Mouse (Mus musculus) lung, embryonic 14.5 days (tissue): ENCODE data around the gene Sgsm2. TPM values are rescaled to one million over a fixed set of nuclear protein-coding genes. Genes with fewer than 3 reads are reported as not detected.

ENCODE experiments used
- ATAC-seq: fragments of 200-750 bp; cut with Nextera tagmentation; 2 replicates; pipeline ENCODE4 v1.8.0; 2017; ENCODE audit warnings: mild to moderate bottlenecking, moderate TSS enrichment, moderate library complexity; ENCODE audit not compliant: insufficient read depth
- DNase-seq: peaks from one replicate; pipeline ENCODE4 v3.0.0-alpha.2; 2015
- H3K27ac ChIP-seq: fragments of 300-500 bp; sonication (generic); 2 replicates; pipeline ENCODE4 v1.5.1; 2014; ENCODE audit warnings: low read depth, mild to moderate bottlenecking, moderate library complexity
- H3K27me3 ChIP-seq: fragments of 300-500 bp; sonication (generic); 2 replicates; pipeline ENCODE4 v1.6.1; 2014; ENCODE audit warnings: low read length, control low read depth; ENCODE audit not compliant: insufficient read depth
- H3K36me3 ChIP-seq: fragments of 300-500 bp; sonication (generic); 2 replicates; pipeline ENCODE4 v1.6.1; 2014; ENCODE audit warnings: control low read depth; ENCODE audit not compliant: insufficient read depth
- H3K4me1 ChIP-seq: fragments of 300-500 bp; sonication (generic); 2 replicates; pipeline ENCODE4 v1.6.1; 2014; ENCODE audit warnings: antibody characterized with exemption, control low read depth; ENCODE audit not compliant: insufficient read depth
- H3K4me2 ChIP-seq: fragments of 300-500 bp; sonication (generic); 2 replicates; pipeline ENCODE4 v1.6.1; 2014; ENCODE audit warnings: mild to moderate bottlenecking
- H3K4me3 ChIP-seq: fragments of 300-500 bp; sonication (generic); 2 replicates; pipeline ENCODE4 v1.5.1; 2014; ENCODE audit warnings: low read depth, low read length
- H3K9ac ChIP-seq: fragments of 300-500 bp; sonication (generic); 2 replicates; pipeline ENCODE4 v1.6.1; 2014
- H3K9me3 ChIP-seq: fragments of 300-500 bp; sonication (generic); 2 replicates; pipeline ENCODE4 v1.6.1; 2016; ENCODE audit warnings: low read depth, low read length, control low read depth
- CTCF ChIP-seq: IDR thresholded peaks from 2 replicates; pipeline ENCODE4 v1.5.1; 2016; ENCODE audit warnings: antibody characterized with exemption, low read depth
- WGBS: fragments of 180-500 bp; shearing (Covaris S2); extraction: QIAGEN DNeasy Blood & Tissue Kit; methylation state at CpG from one replicate; pipeline ENCODE4 v1.1.7; 2014; 5-methylcytosine and 5-hydroxymethylcytosine counted together
- polyA plus RNA-seq: library from polyadenylated mRNA; unstranded; fragments of >200 nt; fragmentation: Nextera tagmentation; extraction: Ambion mirVana; gene quantifications from 2 replicates; pipeline ENCODE4 v1.2.1, GENCODE M21; 2014

Sgsm2 gene
- polyA plus RNA-seq, 1 experiment from 2014 or later, result 4.8 TPM

DNA sequence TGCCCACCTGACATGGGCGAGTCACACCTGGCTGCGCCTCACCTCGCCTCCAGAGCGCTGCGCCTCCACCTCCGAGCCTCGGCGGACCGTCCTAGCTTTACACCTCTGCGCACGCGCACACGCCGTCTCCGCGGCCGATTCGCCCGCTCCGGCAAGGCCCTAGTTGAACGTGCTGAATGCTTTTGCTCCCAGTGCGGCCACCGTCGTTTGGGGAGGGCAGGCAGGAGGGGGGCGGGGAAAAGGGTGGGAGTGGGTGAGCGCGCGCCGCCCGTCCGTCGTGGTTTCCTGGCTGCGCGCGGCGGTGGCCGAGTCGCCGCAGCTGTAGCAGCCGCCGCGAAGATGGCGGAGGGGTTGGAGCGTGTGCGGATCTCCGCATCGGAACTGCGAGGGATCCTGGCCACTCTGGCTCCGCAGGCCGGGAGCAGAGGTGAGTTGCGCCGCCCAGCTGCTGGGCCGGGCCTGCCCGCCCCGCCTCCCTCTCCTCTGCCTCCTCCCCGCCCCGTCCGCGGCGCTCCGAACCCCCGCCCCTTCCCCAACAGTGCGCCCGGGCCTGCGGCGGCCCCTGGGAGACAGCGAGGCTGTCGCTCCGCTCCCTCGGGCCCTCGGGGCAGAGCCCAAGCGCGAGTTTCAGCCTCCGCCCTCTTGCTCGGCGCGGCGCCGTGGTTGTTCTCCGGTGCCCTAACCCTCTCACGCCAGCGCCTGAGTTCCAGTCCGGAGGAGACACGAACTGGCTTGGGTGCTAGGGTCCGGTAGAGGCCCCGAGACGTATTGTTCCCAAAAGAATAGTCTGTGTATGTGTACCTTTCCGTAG lies 28.9 kb upstream of the Sgsm2 start, which contains the start of the genes Smg6 and Srr:
TSS of gene Smg6 (plus strand) at position 247 of the 811 bp plus-strand sequence.
TSS of gene Srr (minus strand) at position 372 of the 811 bp plus-strand sequence.
- H3K36me3 ChIP-seq, result peaks cover 19% of the 10 kb centered on the region

DNA sequence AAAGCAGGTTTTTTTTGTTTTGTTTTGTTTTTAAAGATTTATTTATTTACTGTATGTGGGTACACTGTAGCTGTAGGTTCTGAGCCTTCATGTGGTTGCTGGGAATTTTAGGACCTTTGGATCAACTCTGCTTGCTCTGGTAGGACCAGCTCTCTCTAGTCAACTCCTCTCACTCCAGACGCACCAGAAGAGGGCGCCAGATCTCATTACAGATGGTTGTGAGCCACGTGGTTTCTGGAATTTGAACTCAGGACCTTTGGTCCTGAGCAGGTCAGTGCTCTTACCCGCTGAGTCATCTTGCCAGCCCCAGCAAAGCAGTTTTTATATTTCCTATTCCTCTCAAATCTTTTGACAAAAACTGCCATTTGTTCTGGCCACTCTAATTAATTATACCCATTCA lies 27.3 kb upstream of the Sgsm2 start:
- H3K9me3 ChIP-seq, result no peaks in the 10 kb centered on the region
- peak; percentile 41; the same call in 1 of the 2 replicates for TF ChIP-seq CTCF
- peaks cover 4% of the 10 kb centered on the region; the same call in 1 of the 2 replicates for H3K4me1 ChIP-seq
- no peak for ATAC-seq
- DNase-seq, result peak; percentile 54
- no peak overlapping the region for H3K9ac ChIP-seq
- H3K27me3 ChIP-seq, result no peaks in the 10 kb centered on the region
- H3K4me3 ChIP-seq, result no peak overlapping the region
- no peak overlapping the region for H3K27ac ChIP-seq
- WGBS, result 53% methylated on average over 4 of the region's 4 CpGs
- H3K36me3 ChIP-seq, result peaks cover 5% of the 10 kb centered on the region
- H3K4me2 ChIP-seq, result no peak overlapping the region

More for the DNA sequence above, 28.9 kb upstream of the Sgsm2 start, which contains the start of the genes Smg6 and Srr:
- Histone ChIP-seq H3K4me3 (peak within 1 kb of the TSS; percentile 89), H3K27me3 (no peaks in the 10 kb centered on the region), H3K4me1 (peaks cover 4% of the 10 kb centered on the region; the same call in 1 of the 2 replicates), H3K4me2 (peak within 1 kb of the TSS; percentile 64), H3K27ac (peak within 1 kb of the TSS; percentile 98), H3K9ac (peak within 1 kb of the TSS; percentile 89), H3K9me3 (no peaks in the 10 kb centered on the region)
- DNase-seq (peak; percentile 98), ATAC-seq (peak; percentile 97)
- under 1% methylated on average over 81 of the region's 88 CpGs for WGBS
- 0 out of 2 replicates have a peak, but pooled peaks have one; percentile 3 for TF ChIP-seq CTCF

DNA sequence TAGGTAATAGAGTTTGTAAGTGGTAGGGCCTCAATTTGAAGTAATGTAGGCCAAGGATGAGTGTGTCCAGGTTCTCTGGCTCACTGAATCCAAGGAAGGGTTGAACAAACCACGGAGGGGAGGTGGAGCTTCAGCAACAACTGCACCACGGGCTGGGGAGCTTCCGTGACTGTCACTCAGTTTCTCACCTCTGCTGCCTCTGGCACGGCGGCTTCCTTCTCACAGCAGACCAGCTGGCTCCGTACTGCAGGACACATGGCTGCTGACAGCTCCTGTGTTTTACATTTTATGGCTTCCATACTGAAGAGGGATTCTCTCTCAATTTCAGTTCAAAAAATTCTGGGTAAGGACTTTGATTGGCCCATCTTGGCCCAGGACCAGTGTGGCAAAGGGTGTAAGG lies 22.4 kb upstream of the Sgsm2 start:
- peaks cover 18% of the 10 kb centered on the region; the same call in 1 of the 2 replicates for H3K36me3 ChIP-seq
- H3K4me1 ChIP-seq, result no peaks in the 10 kb centered on the region
- DNase-seq (no peak), ATAC-seq (no peak)
- no peaks in the 10 kb centered on the region for H3K9me3 ChIP-seq
- no peak overlapping the region for H3K9ac ChIP-seq
- 74% methylated on average over 6 of the region's 6 CpGs for WGBS
- no peak overlapping the region for H3K27ac ChIP-seq
- no peak for TF ChIP-seq CTCF
- H3K27me3 ChIP-seq, result no peaks in the 10 kb centered on the region
- H3K4me2 ChIP-seq, result no peak overlapping the region
- H3K4me3 ChIP-seq, result no peak overlapping the region

DNA sequence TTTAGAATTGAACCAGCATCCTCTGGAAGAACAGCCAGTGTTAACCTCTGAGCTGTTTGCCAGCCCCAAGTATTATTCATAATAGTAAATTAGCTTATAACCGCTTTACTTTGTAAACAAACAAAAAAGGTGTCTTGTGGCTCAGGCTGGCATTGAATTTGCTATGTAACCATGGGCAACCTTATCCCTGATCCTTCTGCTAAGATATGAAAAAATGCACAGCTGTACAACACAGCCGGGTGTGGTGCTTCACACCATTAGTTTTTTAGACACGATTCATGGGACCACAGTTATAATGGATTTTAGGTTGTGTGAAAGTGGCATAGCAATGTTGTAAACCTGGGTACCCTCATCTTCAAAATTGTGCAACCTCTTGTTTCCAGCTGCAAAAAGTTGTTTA lies 15.6 kb upstream of the Sgsm2 start:
- Histone ChIP-seq H3K27me3 (no peaks in the 10 kb centered on the region), H3K36me3 (peaks cover 31% of the 10 kb centered on the region), H3K9me3 (no peaks in the 10 kb centered on the region), H3K4me1 (no peaks in the 10 kb centered on the region), H3K9ac (no peak overlapping the region), H3K4me3 (no peak overlapping the region), H3K4me2 (no peak overlapping the region), H3K27ac (no peak overlapping the region)
- 81% methylated on average over 3 of the region's 3 CpGs for WGBS
- no peak for TF ChIP-seq CTCF
- DNase-seq, result no peak
- ATAC-seq, result no peak

DNA sequence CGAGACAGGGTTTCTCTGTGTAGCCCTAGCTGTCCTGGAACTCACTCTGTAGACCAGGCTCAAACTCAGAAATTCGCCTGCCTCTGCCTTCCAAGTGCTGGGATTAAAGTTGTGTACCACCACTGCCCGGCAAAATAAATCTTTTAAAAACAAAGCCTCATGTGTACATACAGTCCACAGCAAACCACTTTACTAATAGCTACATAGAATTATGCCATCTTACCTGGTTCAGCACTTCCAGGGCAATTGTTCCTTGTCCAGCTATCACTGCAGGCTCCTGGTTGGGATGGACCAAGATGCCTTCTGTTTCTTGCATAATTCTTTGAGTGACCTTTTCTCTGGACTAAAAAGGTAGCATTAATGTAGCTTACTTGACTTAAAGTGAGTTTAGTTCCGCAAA lies 13.1 kb upstream of the Sgsm2 start:
- no peaks in the 10 kb centered on the region for H3K4me1 ChIP-seq
- WGBS, result 84% methylated on average over 4 of the region's 4 CpGs
- TF ChIP-seq CTCF, result no peak
- no peak overlapping the region for H3K4me2 ChIP-seq
- H3K4me3 ChIP-seq, result no peak overlapping the region
- ATAC-seq (no peak), DNase-seq (no peak)
- H3K9ac ChIP-seq, result no peak overlapping the region
- no peaks in the 10 kb centered on the region for H3K27me3 ChIP-seq
- H3K36me3 ChIP-seq, result peaks cover 56% of the 10 kb centered on the region
- H3K9me3 ChIP-seq, result no peaks in the 10 kb centered on the region
- no peak overlapping the region for H3K27ac ChIP-seq

DNA sequence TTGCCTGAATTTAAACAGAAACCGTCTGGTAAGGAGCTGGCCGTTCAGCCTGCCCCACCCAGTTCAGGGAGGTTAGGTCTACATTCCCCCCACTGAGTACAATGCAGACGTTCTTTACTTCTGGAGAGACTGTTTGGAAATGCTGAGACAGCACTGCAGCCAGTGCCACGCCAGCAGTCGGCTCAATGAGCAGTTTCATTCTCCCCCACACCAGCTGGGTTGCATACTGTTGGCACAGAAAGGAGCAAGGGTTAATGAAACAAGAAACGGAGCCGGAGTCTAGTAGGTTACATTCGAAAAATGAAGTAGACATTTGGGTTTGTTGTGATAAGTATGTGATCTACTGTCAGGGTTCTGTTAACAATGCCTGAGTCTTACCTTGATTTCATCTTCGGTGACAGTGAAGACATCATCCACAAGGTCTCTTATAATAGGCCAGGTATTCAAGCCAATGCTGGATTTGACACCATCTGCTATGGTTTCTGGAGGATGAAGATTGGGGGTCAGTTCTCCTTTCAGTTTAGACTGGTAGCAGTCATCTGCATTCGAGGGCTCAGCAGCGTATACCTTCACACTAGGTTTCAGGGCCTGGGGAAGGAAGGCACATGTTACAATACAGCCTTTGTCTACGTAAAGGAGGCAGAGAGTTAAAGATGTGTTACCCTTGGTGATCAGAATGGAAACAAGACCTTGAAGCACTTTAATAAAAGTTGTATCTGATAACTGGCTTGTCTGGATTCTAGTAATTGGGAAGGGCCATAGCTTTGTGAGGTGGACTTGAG lies 11.9 kb upstream of the Sgsm2 start:
- Histone ChIP-seq H3K4me2 (no peak overlapping the region), H3K9ac (no peak overlapping the region), H3K27me3 (no peaks in the 10 kb centered on the region), H3K36me3 (peaks cover 67% of the 10 kb centered on the region), H3K4me1 (no peaks in the 10 kb centered on the region), H3K9me3 (no peaks in the 10 kb centered on the region), H3K4me3 (no peak overlapping the region), H3K27ac (no peak overlapping the region)
- no peak for TF ChIP-seq CTCF
- no peak for DNase-seq
- no peak for ATAC-seq
- WGBS, result 73% methylated on average over 12 of the region's 12 CpGs

DNA sequence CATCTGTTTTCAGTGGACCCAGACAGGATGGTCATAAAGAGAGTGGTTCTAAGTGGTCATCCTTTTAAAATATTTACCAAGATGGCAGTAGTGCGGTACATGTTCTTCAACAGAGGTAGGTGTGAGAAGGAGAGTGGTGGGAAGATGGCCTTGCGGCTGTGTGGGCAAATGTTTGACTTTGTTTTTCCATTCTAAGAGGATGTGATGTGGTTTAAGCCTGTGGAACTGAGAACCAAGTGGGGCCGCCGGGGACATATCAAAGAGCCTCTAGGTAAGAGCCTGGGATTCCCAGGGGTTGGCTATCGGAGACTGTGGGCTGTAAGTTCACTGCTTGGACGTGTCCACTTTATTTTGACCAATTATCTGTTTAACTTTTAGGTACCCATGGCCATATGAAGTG lies 11.0 kb upstream of the Sgsm2 start:
- Histone ChIP-seq H3K27me3 (no peaks in the 10 kb centered on the region), H3K9ac (no peak overlapping the region), H3K36me3 (peaks cover 77% of the 10 kb centered on the region), H3K27ac (no peak overlapping the region), H3K4me1 (no peaks in the 10 kb centered on the region), H3K9me3 (no peaks in the 10 kb centered on the region), H3K4me2 (no peak overlapping the region), H3K4me3 (no peak overlapping the region)
- ATAC-seq (no peak), DNase-seq (no peak)
- no peak for TF ChIP-seq CTCF
- WGBS, result 90% methylated on average over 6 of the region's 6 CpGs
